Mouse (Mus musculus): ENCODE results near the gene Ucp2. TPM values are rescaled to one million over a fixed set of nuclear protein-coding genes. Genes with fewer than 3 reads are reported as not detected.
A peak's percentile ranks its signal among the peaks of the same experiment; 100 is the strongest.

The Ucp2 gene
- polyA plus RNA-seq (2012), result 595 and 629 TPM in 2 replicates

DNA sequence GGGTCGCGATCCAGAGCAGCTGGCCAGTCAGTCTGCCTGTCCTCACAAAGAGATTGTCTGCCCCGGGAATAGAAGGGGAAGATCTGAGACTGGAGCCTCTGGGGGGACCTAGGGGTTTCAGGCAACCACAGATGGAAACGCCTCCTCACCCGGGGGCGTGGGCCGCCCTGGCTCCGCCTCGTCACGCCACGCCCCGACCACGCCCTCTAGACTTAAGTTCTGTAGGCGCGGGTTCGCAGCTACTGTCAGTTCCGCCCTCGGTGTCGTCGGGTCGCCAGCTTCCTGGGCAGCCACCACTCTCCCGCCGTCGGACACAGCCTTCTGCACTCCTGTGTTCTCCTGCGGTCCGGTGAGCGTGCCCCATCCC is at the start of gene Ucp2:
TSS of gene Ucp2 (plus strand) at position 221 of the 367 bp plus-strand sequence.
- Histone ChIP-seq H3K9me3 (ENCODE audit: control insufficient read depth, low read length) (no peaks in the 10 kb centered on the region), H3K27me3 (ENCODE audit: control insufficient read depth) (no peaks in the 10 kb centered on the region; the same call in 1 of the 2 replicates), H3K36me3 (ENCODE audit: control insufficient read depth) (peaks cover 54% of the 10 kb centered on the region), H3K4me1 (ENCODE audit: control insufficient read depth) (peaks cover 63% of the 10 kb centered on the region), H3K4me3 (replicated peaks) (peak within 1 kb of the TSS; percentile 68)
- TF ChIP-seq GATA1 (IDR thresholded peaks at IDR 0.05; ENCODE audit: low read length) (no peak), TAL1 (IDR thresholded peaks at IDR 0.05; ENCODE audit: low read length) (no peak)

GRCm38 (mm10) chr7:100443728-100444127 is 49.4 kb upstream of the Ucp2 start:
- Histone ChIP-seq H3K4me1 (ENCODE audit: control insufficient read depth) (peaks cover 2% of the 10 kb centered on the region; the same call in 1 of the 2 replicates), H3K36me3 (ENCODE audit: control insufficient read depth) (peaks cover 92% of the 10 kb centered on the region), H3K9me3 (ENCODE audit: control insufficient read depth, low read length) (no peaks in the 10 kb centered on the region), H3K27me3 (ENCODE audit: control insufficient read depth) (no peaks in the 10 kb centered on the region), H3K4me3 (replicated peaks) (no peak overlapping the region)
- TF ChIP-seq TAL1 (IDR thresholded peaks at IDR 0.05; ENCODE audit: low read length), result no peak
- TF ChIP-seq GATA1 (IDR thresholded peaks at IDR 0.05; ENCODE audit: low read length), result no peak

DNA sequence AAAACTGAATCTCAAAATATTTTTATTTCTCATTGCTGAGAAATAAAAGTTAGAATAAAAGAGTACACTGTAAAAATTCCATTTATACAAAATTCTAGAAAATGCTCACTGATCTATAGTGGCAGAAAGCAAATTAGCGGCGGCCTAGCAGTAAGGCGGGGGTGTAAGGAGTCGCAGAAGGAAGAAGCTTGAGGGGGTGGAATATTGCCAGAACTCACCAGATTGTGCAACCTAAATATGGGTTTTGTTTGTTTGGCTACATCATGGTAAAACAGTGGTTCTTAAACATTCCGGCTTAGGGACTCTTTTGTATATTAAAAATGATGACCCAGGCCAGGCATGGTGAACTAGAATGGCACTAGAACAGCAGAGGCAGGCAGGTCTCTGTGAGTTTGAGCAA is 46.9 kb upstream of the Ucp2 start:
- Histone ChIP-seq H3K27me3 (ENCODE audit: control insufficient read depth) (no peaks in the 10 kb centered on the region), H3K9me3 (ENCODE audit: control insufficient read depth, low read length) (no peaks in the 10 kb centered on the region), H3K4me1 (ENCODE audit: control insufficient read depth) (peaks cover 3% of the 10 kb centered on the region; the same call in 1 of the 2 replicates), H3K36me3 (ENCODE audit: control insufficient read depth) (peaks cover 95% of the 10 kb centered on the region), H3K4me3 (replicated peaks) (no peak overlapping the region)
- no peak for TF ChIP-seq TAL1 (IDR thresholded peaks at IDR 0.05; ENCODE audit: low read length)

DNA sequence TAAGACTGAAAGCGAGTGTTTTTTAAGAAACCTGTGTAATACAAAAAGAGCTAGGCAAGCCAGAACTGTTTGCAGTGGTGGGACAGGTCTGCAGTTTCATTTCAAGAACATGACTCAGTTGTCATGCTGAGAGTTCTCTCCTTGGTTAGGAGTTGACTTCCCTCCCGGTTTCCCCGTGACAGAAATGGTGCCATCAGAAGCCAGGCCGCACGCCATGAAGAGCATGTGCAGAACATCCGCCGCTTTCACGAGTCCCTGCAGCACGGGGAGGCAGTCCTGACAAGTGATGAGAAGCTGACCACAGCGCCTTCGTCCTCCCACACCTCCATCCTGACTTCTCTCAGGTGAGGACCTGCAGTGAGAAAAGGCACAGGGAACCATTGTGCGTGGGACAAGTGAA is 44.6 kb upstream of the Ucp2 start:
- Histone ChIP-seq H3K27me3 (ENCODE audit: control insufficient read depth) (no peaks in the 10 kb centered on the region), H3K36me3 (ENCODE audit: control insufficient read depth) (peaks cover 95% of the 10 kb centered on the region), H3K4me3 (replicated peaks) (no peak overlapping the region), H3K9me3 (ENCODE audit: control insufficient read depth, low read length) (no peaks in the 10 kb centered on the region), H3K4me1 (ENCODE audit: control insufficient read depth) (peaks cover 3% of the 10 kb centered on the region; the same call in 1 of the 2 replicates)
- no peak for TF ChIP-seq TAL1 (IDR thresholded peaks at IDR 0.05; ENCODE audit: low read length)
- TF ChIP-seq GATA1 (IDR thresholded peaks at IDR 0.05; ENCODE audit: low read length), result no peak

DNA sequence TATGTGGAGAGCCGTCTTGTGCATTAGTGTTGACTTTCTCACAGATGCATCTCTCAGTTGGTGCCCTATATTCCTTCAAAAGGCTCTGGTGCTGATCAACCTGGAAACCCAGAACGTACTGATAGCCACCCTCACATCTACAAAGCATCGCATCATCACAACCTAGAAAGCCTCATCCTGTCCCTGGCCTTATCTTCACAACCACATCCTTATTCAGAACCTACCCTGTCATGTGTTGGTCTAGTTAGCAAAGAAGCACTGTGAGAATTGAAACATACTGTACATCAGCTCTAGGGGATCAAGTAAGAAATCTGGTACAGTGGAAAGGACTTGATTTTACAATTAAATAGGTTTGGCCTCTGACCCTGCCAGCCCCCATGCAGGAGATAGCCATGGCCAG is 44.2 kb upstream of the Ucp2 start:
- no peaks in the 10 kb centered on the region for H3K27me3 ChIP-seq (ENCODE audit: control insufficient read depth)
- peaks cover 95% of the 10 kb centered on the region for H3K36me3 ChIP-seq (ENCODE audit: control insufficient read depth)
- H3K4me3 ChIP-seq (replicated peaks), result no peak overlapping the region
- TF ChIP-seq TAL1 (IDR thresholded peaks at IDR 0.05; ENCODE audit: low read length) (no peak), GATA1 (IDR thresholded peaks at IDR 0.05; ENCODE audit: low read length) (no peak)
- peaks cover 3% of the 10 kb centered on the region; the same call in 1 of the 2 replicates for H3K4me1 ChIP-seq (ENCODE audit: control insufficient read depth)
- H3K9me3 ChIP-seq (ENCODE audit: control insufficient read depth, low read length), result no peaks in the 10 kb centered on the region

DNA sequence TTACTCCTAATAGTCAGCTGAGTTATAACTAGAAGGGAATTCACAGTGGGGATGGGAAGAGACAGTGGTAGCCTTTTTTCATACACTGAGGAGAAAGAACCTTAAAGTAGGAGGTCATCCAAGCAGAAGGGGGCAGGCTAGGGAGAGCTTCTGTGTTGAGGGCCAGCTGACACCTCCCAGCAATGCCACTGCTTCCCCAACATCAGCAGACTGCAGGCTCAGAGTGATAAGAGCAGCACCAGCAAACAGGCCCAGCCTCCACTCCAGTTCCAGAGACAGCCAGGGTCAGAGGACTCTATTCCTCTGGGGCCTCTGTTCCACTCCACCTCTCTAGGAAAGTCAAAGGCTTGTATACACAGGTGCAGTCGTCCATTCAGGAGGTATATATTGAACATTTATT is 35.0 kb upstream of the Ucp2 start:
- Histone ChIP-seq H3K4me1 (ENCODE audit: control insufficient read depth) (peaks cover 74% of the 10 kb centered on the region), H3K9me3 (ENCODE audit: control insufficient read depth, low read length) (no peaks in the 10 kb centered on the region), H3K36me3 (ENCODE audit: control insufficient read depth) (peaks cover 97% of the 10 kb centered on the region), H3K4me3 (replicated peaks) (peak overlapping the region; percentile 44), H3K27me3 (ENCODE audit: control insufficient read depth) (no peaks in the 10 kb centered on the region)
- TF ChIP-seq TAL1 (IDR thresholded peaks at IDR 0.05; ENCODE audit: low read length) (peak; percentile 44), GATA1 (IDR thresholded peaks at IDR 0.05; ENCODE audit: low read length) (peak; percentile 72)

DNA sequence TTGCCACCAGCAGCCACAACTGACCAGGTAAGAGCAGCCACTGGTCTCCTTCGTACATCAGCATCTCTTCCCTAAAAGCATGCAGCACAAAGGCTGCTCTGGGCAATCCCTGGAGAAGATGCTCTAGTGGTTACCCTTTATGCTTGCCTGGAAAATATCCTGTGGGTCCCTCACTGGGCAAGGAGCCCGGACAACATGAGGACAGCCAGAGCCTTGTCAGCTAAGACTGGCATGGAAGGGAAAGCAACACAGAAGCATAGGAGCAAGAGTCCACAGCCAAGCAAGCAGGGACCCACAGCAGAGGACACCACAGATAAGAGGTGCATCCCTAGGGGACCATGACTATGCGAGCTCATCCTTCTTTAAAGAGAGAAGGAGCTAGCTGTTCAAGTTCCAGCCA is 33.3 kb upstream of the Ucp2 start:
- Histone ChIP-seq H3K36me3 (ENCODE audit: control insufficient read depth) (peaks cover 97% of the 10 kb centered on the region), H3K4me3 (replicated peaks) (peak overlapping the region; percentile 11), H3K27me3 (ENCODE audit: control insufficient read depth) (no peaks in the 10 kb centered on the region), H3K9me3 (ENCODE audit: control insufficient read depth, low read length) (no peaks in the 10 kb centered on the region), H3K4me1 (ENCODE audit: control insufficient read depth) (peaks cover 91% of the 10 kb centered on the region)
- no peak for TF ChIP-seq GATA1 (IDR thresholded peaks at IDR 0.05; ENCODE audit: low read length)
- TF ChIP-seq TAL1 (IDR thresholded peaks at IDR 0.05; ENCODE audit: low read length), result no peak

GRCm38 (mm10) chr7:100461621-100462151 is 31.5 kb upstream of the Ucp2 start:
- peaks cover 99% of the 10 kb centered on the region for H3K4me1 ChIP-seq (ENCODE audit: control insufficient read depth)
- H3K27me3 ChIP-seq (ENCODE audit: control insufficient read depth), result no peaks in the 10 kb centered on the region
- H3K4me3 ChIP-seq (replicated peaks), result no peak overlapping the region
- TF ChIP-seq GATA1 (IDR thresholded peaks at IDR 0.05; ENCODE audit: low read length) (no peak), TAL1 (IDR thresholded peaks at IDR 0.05; ENCODE audit: low read length) (no peak)
- peaks cover 97% of the 10 kb centered on the region for H3K36me3 ChIP-seq (ENCODE audit: control insufficient read depth)
- H3K9me3 ChIP-seq (ENCODE audit: control insufficient read depth, low read length), result no peaks in the 10 kb centered on the region

DNA sequence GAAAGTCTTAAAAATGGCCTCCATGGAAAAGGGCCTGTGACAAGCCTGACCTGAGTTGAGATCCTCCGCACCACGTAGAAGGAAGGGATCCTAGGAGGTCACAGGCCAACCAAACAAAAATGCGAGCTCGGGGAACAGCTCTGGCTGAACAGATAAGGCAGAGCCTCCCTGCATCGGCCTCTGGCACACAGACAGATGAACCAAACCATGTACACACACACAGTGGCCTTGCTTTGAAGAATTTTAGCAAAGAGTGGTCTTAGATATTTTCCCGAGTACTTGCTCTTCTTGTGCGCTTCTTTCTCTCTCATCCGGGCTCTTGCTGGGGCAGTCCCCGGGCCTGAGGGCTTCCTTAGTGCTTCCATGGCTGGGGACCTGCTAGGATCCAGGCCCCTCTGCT is 29.9 kb upstream of the Ucp2 start:
- Histone ChIP-seq H3K4me3 (replicated peaks) (peak overlapping the region; percentile 77), H3K36me3 (ENCODE audit: control insufficient read depth) (peaks cover 87% of the 10 kb centered on the region), H3K4me1 (ENCODE audit: control insufficient read depth) (peaks cover 99% of the 10 kb centered on the region), H3K27me3 (ENCODE audit: control insufficient read depth) (no peaks in the 10 kb centered on the region), H3K9me3 (ENCODE audit: control insufficient read depth, low read length) (no peaks in the 10 kb centered on the region)
- TF ChIP-seq GATA1 (IDR thresholded peaks at IDR 0.05; ENCODE audit: low read length) (peak; percentile 92), TAL1 (IDR thresholded peaks at IDR 0.05; ENCODE audit: low read length) (peak; percentile 81)

GRCm38 (mm10) chr7:100463757-100464156 is 29.4 kb upstream of the Ucp2 start:
- Histone ChIP-seq H3K9me3 (ENCODE audit: control insufficient read depth, low read length) (no peaks in the 10 kb centered on the region), H3K36me3 (ENCODE audit: control insufficient read depth) (peaks cover 89% of the 10 kb centered on the region), H3K4me1 (ENCODE audit: control insufficient read depth) (peaks cover 99% of the 10 kb centered on the region), H3K27me3 (ENCODE audit: control insufficient read depth) (no peaks in the 10 kb centered on the region), H3K4me3 (replicated peaks) (peak overlapping the region; percentile 77)
- TF ChIP-seq TAL1 (IDR thresholded peaks at IDR 0.05; ENCODE audit: low read length) (no peak), GATA1 (IDR thresholded peaks at IDR 0.05; ENCODE audit: low read length) (no peak)

All from erythroblast, embryonic 14.5 days (primary cell).